Mouse (Mus musculus) thymus, postnatal 0 days (tissue): ENCODE measurements around the gene Gm17584. TPM values are rescaled to one million over a fixed set of nuclear protein-coding genes. Genes with fewer than 3 reads are reported as not detected.
"Not testable (repeated sequence)": the region's sequence is repeated elsewhere in the genome, so short reads cannot be mapped to it uniquely, and the experiment has no call there.

Experiments
- DNase-seq: peaks from one replicate; pipeline ENCODE4 v3.0.0-alpha.2; 2015; ENCODE audit warnings: low spot score
- polyA plus RNA-seq: library from polyadenylated mRNA; unstranded; fragments of >200 nt; fragmentation: Nextera tagmentation; extraction: Ambion mirVana; gene quantifications from 2 replicates; pipeline ENCODE4 v1.2.1, GENCODE M21; 2015

The Gm17584 gene
- polyA plus RNA-seq: not detected in 2 replicates

DNA sequence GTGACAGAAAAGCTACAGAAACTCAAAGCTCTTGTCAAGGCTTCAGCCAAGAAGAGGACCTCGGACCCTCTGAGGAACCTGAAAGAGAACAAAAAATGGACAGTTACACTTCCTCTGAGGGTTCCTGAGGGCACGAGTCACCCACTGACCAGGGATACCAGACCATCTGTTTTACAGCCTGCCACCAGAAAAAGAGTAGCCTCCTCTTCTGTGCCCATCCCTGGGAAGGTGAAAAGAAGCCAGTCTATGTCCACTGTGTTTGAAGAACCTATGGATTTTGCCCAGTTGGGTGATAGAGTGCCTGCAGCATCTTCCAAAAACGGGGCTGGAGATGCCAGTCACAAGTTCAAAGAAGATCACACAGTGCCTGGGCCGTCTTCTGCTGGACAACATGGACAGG lies at the start of gene Gm17584:
Gene Gm17584 (plus strand): TSS at position 301 of the 400 bp plus-strand sequence.
- DNase-seq: not testable (repeated sequence)

Other genes with a start within 250 kb of the Gm17584 start
- gene Gm17469, start 129.3 kb downstream of the Gm17584 start, polyA plus RNA-seq: not detected in 2 replicates